Mouse (Mus musculus) thymus, adult 2 months (tissue): ENCODE results near the gene Eefsec.

Experiments
- CTCF ChIP-seq: fragments of 200-500 bp; IDR thresholded peaks from 2 replicates; pipeline ENCODE4 v1.5.1; 2012; ENCODE audit warnings: mild to moderate bottlenecking, control low read depth, low read length, moderate library complexity, borderline replicate concordance; ENCODE audit not compliant: control insufficient read depth, poor library complexity, insufficient read depth; ENCODE audit errors: extremely low read depth
- POLR2A ChIP-seq: fragments of 200-500 bp; IDR thresholded peaks from 2 replicates; pipeline ENCODE4 v1.6.1; 2012; ENCODE audit warnings: mild to moderate bottlenecking, low read length, control low read depth, moderate library complexity; ENCODE audit not compliant: control insufficient read depth, poor library complexity, insufficient read depth; ENCODE audit errors: extremely low read depth

DNA sequence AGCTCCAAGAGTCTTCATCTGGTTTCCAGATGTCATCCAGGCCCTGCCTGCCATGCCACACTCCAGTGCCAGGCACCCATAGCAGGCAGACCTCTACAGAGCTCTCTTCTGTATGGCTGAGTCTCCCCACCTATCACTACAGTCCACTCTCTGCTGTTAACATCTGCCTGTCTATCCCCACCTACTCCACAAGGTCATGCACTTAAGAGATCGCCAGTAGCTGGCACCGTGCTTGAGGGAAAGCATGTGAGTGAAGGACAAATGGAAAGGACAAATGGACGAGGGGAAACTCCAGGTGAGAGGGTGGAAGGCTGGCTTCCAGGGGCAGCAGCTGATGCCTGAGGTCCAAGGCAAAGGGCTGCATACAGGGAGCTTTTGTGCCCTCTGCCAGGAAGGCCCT is 90.5 kb downstream of the Eefsec start:
- TF ChIP-seq CTCF (no peak), POLR2A (no peak)
